Mouse (Mus musculus) lung, adult 2 months (tissue): ENCODE results near the gene Ctbs. TPM values are rescaled to one million over a fixed set of nuclear protein-coding genes. Genes with fewer than 3 reads are reported as not detected.

ENCODE experiments used
- DNase-seq: peaks from one replicate; pipeline ENCODE4 v3.0.0; 2022
- H3K4me1 ChIP-seq: fragments of 200-500 bp; 2 replicates; pipeline ENCODE4 v1.6.1; 2011; ENCODE audit warnings: low read length; ENCODE audit not compliant: control insufficient read depth, insufficient read depth
- H3K4me3 ChIP-seq: fragments of 200-500 bp; replicated peaks from 2 replicates; pipeline ENCODE3; 2011; ENCODE audit warnings: low read depth, mild to moderate bottlenecking, control low read depth, low read length; ENCODE audit errors: extremely low read depth
- CTCF ChIP-seq: fragments of 200-500 bp; IDR thresholded peaks from 2 replicates; pipeline ENCODE4 v1.5.1; 2011; ENCODE audit warnings: mild to moderate bottlenecking, low read length, control low read depth; ENCODE audit not compliant: insufficient read depth
- POLR2A ChIP-seq: fragments of 200-500 bp; IDR thresholded peaks from 2 replicates; pipeline ENCODE4 v1.6.1; 2011; ENCODE audit warnings: low read depth, mild to moderate bottlenecking, control low read depth, low read length, borderline replicate concordance; ENCODE audit errors: extremely low read depth
- WGBS: fragments of 180-500 bp; shearing (Covaris S2); methylation state at CpG from one replicate; pipeline ENCODE4 v1.1.7; 2018; 5-methylcytosine and 5-hydroxymethylcytosine counted together
- polyA plus RNA-seq: library from polyadenylated mRNA; depleted of rRNA; stranded (reverse); fragments of >200 nt; gene quantifications from 2 replicates; pipeline ENCODE4 v1.2.3, GENCODE M21; 2012

Ctbs gene
- polyA plus RNA-seq, 1 experiment, result 5.6 TPM

DNA sequence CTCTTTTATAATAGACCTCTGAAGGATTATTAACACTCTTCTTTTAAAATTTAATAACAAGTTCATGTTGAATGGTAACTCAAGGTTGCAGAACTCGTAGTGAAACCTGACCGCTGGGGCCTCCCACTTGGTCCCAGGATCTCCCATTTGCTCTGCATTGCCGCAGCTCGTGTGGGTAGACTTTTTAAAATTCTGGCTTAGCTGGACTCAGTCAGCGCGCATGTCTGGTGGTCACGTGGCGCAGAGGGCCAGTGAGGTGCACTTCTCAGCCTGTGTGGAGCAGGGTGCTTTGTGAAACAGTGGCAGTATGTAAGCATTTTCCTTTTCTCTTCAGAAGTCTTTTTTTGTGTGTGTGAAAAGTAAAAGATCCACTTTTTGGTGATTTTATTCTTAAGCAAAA is 6.7 kb upstream of the Ctbs start:
- H3K4me3 ChIP-seq, result no peak overlapping the region
- WGBS, result 82% methylated on average over 8 of the region's 8 CpGs
- no peaks in the 10 kb centered on the region for H3K4me1 ChIP-seq
- TF ChIP-seq POLR2A, result no peak
- no peak for TF ChIP-seq CTCF
- no peak for DNase-seq

DNA sequence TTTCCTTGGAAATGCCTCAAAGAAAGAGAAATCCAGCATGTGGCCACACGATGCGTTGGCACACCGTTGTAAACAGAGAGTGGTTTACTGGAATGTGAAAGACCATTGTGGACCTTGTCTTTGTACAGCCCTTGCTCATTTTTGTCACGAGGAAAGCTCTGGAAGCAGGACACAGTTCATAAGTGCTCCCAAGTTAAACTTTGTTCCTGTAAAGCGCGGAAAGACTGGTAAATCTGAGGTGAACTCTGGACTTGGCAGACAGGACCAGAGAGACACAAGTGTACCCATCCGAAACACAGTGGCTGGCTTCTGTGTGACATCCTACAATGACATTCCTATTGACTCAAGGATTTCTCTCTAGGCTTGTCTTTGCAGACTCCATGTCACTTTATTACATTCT is 6.2 kb upstream of the Ctbs start:
- no peak overlapping the region for H3K4me3 ChIP-seq
- no peak for DNase-seq
- WGBS, result 73% methylated on average over 7 of the region's 7 CpGs
- H3K4me1 ChIP-seq, result 0 out of 2 replicates have a peak, but pooled peaks cover 3% of the 10 kb centered on the region
- TF ChIP-seq CTCF (no peak), POLR2A (no peak)

DNA sequence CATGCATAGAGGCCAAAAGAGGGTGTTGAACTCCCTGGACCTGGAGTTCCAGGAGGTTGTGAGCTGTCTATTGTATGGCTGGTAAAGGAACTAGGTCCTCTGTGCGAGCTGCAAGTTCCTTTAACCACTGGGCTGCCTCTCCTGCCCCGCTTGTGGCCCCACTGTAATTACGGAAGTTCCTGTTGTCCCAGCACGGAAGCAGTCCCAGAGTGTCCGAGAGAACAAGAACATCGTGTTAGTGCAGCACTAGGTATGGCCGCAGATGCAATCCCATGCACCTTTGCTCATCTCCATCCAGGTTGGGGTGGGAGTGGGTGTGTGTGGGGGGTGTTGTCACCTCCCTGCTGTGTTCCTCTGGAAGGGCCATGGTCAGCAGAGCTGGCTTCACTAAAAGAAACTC is 4.7 kb upstream of the Ctbs start:
- no peak overlapping the region for H3K4me3 ChIP-seq
- WGBS, result 77% methylated on average over 7 of the region's 7 CpGs
- TF ChIP-seq CTCF (no peak), POLR2A (no peak)
- H3K4me1 ChIP-seq, result 0 out of 2 replicates have a peak, but pooled peaks cover 3% of the 10 kb centered on the region
- no peak for DNase-seq

DNA sequence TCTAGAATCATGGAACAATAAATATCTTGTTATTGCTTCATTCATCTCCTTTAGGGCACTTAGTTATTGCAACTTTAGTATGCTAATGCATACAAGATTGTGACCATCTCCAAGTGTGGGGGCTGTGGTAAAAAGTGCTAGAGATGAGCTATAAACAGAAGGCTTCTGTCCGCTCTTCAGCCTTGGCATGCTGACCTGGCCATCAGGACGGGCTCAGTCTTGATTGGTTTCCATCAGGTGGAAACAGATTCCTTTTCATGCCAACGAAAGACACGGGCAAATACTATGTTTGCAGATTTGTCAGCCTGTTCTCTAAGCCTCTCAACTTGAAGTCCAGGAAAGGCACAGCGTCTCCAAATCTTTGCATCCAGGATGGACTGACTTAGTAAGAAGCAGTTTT is 2.4 kb upstream of the Ctbs start:
- TF ChIP-seq CTCF (no peak), POLR2A (no peak)
- Histone ChIP-seq H3K4me1 (peaks cover 6% of the 10 kb centered on the region; the same call in 1 of the 2 replicates), H3K4me3 (no peak overlapping the region)
- no peak for DNase-seq
- 73% methylated on average over 5 of the region's 5 CpGs for WGBS

DNA sequence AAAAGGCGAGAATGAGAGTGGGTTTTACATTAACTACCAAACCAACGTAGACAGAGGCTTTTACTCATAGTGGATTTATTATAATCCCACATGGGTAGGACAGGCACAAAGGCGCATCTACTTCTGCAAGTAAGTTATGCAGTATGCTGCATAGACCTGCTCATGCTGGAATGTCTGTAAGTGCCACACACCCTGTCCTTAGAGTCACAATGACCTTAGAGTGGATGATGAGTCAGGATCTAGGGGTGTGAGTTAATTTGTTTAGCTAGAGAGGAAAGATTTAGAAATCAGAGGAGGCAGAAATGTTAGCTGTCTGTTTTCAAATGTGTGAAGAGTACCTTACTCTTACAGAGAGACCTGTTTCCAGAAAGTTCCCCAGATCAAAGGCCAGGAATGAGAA is 2.0 kb upstream of the Ctbs start:
- no peak for DNase-seq
- Histone ChIP-seq H3K4me3 (no peak overlapping the region), H3K4me1 (peaks cover 6% of the 10 kb centered on the region; the same call in 1 of the 2 replicates)
- TF ChIP-seq CTCF, result no peak
- no peak for TF ChIP-seq POLR2A
- WGBS, result 71% methylated on average over 3 of the region's 3 CpGs

DNA sequence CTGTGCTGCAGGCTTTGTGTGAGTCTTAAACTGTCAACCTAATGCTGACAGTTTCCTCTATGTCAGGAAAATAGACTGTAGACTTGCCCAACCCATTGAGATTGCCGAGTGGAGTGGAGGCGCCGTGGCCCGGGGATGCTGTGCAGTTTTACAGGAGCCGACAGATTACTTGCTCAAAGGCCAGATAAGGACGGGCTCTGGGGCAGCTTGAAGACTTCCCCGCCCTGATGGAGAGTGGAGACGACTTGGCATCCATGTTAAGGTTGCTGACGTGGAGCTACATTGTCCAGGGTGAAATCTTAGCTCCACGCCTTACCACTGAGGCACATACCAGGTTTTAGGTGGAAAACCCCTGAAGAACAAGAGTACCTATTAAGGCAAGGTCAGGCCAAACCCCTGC is 1.2 kb upstream of the Ctbs start:
- no peak for DNase-seq
- 72% methylated on average over 10 of the region's 10 CpGs for WGBS

DNA sequence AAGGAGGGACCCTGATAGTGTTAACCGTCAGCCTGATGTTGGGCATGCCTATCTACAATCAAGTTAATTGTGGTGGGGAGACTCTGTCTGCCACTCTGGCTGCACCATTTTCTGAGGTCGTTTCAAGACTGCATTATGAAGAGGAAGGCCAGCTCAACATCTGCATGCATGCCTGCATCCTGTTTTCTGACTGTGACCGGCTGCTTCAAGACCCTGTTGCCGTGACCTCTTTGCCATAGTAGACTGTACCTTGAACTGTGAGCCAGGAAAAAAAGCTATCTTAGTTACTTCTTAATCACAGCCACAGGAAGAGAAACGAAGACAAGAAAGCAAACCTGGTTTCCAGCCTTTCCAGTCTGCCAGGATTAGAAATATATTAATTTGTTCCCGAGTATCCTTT is 626 bp upstream of the Ctbs start:
- Histone ChIP-seq H3K4me3 (no peak overlapping the region), H3K4me1 (peaks cover 6% of the 10 kb centered on the region; the same call in 1 of the 2 replicates)
- no peak for DNase-seq
- WGBS, result 51% methylated on average over 6 of the region's 6 CpGs
- no peak for TF ChIP-seq CTCF
- no peak for TF ChIP-seq POLR2A

More for the DNA sequence above, 1.2 kb upstream of the Ctbs start:
- Histone ChIP-seq H3K4me1 (peaks cover 6% of the 10 kb centered on the region; the same call in 1 of the 2 replicates), H3K4me3 (no peak overlapping the region)
- no peak for TF ChIP-seq CTCF
- TF ChIP-seq POLR2A, result no peak

DNA sequence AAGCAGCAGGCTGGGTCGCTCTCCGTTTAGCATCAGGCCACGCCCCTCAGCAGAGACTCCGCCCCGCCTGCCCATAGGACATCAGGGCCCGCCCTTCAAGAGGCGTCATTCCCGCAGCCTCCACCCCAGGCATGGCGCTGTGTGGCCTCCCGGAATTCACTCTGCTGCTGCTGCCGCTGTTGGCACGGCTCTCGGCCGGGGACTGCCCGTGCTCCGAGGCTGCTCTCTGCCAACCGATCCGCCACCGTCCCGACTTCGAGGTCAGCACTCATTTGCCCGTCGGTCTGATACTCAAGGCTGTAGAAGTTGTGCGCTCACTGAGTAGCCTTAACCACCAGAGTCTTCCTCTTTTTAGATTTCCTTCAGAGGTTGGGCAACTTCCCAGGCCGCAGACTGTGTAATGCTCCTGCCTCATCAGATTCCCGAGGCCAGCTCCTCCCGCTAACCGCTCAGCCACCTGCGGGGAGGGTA is 811 bp downstream of the Ctbs start:
- Histone ChIP-seq H3K4me1 (peaks cover 6% of the 10 kb centered on the region; the same call in 1 of the 2 replicates), H3K4me3 (peak overlapping the region; percentile 87)
- DNase-seq, result peak; percentile 92
- TF ChIP-seq CTCF, result no peak
- TF ChIP-seq POLR2A, result peak; percentile 97
- WGBS, result 1% methylated on average over 29 of the region's 29 CpGs

DNA sequence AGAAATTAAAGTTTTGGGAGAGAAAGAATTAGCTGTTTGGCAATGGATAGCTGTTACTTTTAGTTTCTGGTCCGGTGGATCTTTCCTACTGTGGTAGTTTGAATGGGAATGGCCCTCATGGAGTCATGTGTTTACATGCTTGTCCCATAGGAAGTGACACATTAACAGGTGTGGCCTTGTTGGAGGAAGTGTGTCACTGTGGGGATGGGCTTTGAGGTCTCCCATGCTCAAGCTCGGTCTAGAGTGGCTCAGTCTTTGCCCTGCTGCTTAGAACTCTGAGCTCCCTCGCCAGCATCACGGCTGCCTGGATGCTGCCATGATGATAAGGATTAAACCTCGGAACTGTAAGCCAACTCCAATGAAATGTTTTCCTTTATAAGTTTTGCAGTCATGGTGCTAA is 1.8 kb downstream of the Ctbs start:
- TF ChIP-seq CTCF (no peak), POLR2A (no peak)
- DNase-seq, result no peak
- H3K4me3 ChIP-seq, result no peak overlapping the region
- H3K4me1 ChIP-seq, result peaks cover 6% of the 10 kb centered on the region; the same call in 1 of the 2 replicates
- WGBS, result 83% methylated on average over 5 of the region's 5 CpGs

DNA sequence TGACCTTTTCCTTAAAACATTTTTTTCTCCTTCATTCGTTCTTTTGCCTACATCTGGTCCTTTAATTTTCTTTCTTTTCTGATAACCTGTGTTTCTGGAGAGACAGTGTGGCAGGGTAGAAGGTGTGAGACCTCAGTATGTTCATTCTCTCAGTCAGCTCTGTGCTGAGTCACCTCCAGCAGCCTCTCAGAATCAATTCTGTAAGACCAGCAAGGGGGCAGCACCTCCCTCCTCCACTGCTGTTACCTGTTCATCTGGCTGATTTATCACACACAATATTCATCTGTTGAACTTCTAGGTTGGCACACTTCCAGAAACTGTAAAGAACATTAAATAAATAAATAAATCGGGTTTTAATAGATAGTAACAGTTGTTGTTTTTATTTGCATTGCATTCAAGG is 13.3 kb downstream of the Ctbs start:
- no peak for TF ChIP-seq CTCF
- TF ChIP-seq POLR2A, result no peak
- no peak for DNase-seq
- Histone ChIP-seq H3K4me1 (no peaks in the 10 kb centered on the region), H3K4me3 (no peak overlapping the region)
- 53% methylated on average over 2 of the region's 2 CpGs for WGBS

DNA sequence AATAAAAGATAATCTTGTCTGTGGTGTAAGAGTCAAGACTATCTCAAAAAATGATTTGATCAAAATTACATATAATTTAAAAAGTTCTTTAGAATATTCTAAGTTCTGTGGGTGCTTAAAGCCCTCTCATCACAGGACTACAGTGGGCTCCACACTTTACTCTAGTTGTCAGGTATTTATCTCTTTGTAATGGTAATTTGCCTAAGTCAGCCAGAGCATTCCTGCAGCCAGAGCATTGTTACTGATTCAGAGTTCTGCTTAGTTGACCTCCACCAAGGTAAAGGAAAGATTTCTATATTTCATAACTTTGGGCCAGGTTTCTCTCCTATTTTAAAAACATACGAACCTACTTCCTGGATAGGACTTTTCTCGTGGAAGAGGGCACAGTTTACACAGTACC is 19.6 kb downstream of the Ctbs start:
- Histone ChIP-seq H3K4me3 (no peak overlapping the region), H3K4me1 (no peaks in the 10 kb centered on the region)
- WGBS, result 57% methylated on average over 2 of the region's 2 CpGs
- DNase-seq, result no peak
- TF ChIP-seq CTCF (no peak), POLR2A (no peak)
